Mouse (Mus musculus): ENCODE results near the gene Spo11.
A peak's percentile ranks its signal among the peaks of the same experiment; 100 is the strongest.

GRCm38 (mm10) chr2:173034998-173035397, 57.5 kb downstream of the Spo11 start:
- TF ChIP-seq EP300 (IDR thresholded peaks at IDR 0.05; ENCODE audit: low read depth): peak; percentile 100
- TF ChIP-seq CTCF (IDR thresholded peaks at IDR 0.05; ENCODE audit: low read depth): no peak
